Mouse (Mus musculus) neural tube, embryonic 12.5 days (tissue): ENCODE data around the gene Vapb. TPM values are rescaled to one million over a fixed set of nuclear protein-coding genes. Genes with fewer than 3 reads are reported as not detected.
"Not testable (repeated sequence)": the region's sequence is repeated elsewhere in the genome, so short reads cannot be mapped to it uniquely, and the experiment has no call there.

Source experiments
- ATAC-seq: fragments of 200-750 bp; cut with Nextera tagmentation; 2 replicates; pipeline ENCODE4 v1.8.0; 2017; ENCODE audit warnings: low read depth, mild to moderate bottlenecking, moderate TSS enrichment, moderate library complexity; ENCODE audit not compliant: low FRiP score
- H3K27ac ChIP-seq: fragments of 300-500 bp; sonication (generic); 2 replicates; pipeline ENCODE4 v1.5.1; 2016
- H3K27me3 ChIP-seq: fragments of 300-500 bp; sonication (generic); replicated peaks from 2 replicates; pipeline ENCODE4 v1.6.1; 2016; ENCODE audit warnings: mild to moderate bottlenecking
- H3K36me3 ChIP-seq: fragments of 300-500 bp; sonication (generic); 2 replicates; pipeline ENCODE4 v1.6.1; 2016; ENCODE audit warnings: mild to moderate bottlenecking
- H3K4me1 ChIP-seq: fragments of 300-500 bp; sonication (generic); 2 replicates; pipeline ENCODE4 v1.6.1; 2016
- H3K4me2 ChIP-seq: fragments of 300-500 bp; sonication (generic); replicated peaks from 2 replicates; pipeline ENCODE4 v1.6.1; 2016; ENCODE audit warnings: mild to moderate bottlenecking
- H3K4me3 ChIP-seq: fragments of 300-500 bp; sonication (generic); 2 replicates; pipeline ENCODE4 v1.5.1; 2016
- H3K9ac ChIP-seq: fragments of 300-500 bp; sonication (generic); 2 replicates; pipeline ENCODE4 v1.6.1; 2016; ENCODE audit warnings: mild to moderate bottlenecking
- H3K9me3 ChIP-seq: fragments of 300-500 bp; sonication (generic); 2 replicates; pipeline ENCODE4 v1.6.1; 2016; ENCODE audit warnings: mild to moderate bottlenecking
- WGBS: fragments of 180-500 bp; shearing (Covaris S2); methylation state at CpG from one replicate; pipeline ENCODE4 v1.1.7; 2016; 5-methylcytosine and 5-hydroxymethylcytosine counted together
- polyA plus RNA-seq: library from polyadenylated mRNA; unstranded; fragments of >200 nt; fragmentation: Nextera tagmentation; extraction: Ambion mirVana; gene quantifications from 2 replicates; pipeline ENCODE4 v1.2.1, GENCODE M21; 2016

Gene Vapb
- 15.7 and 19.1 TPM in 2 replicates for polyA plus RNA-seq

DNA sequence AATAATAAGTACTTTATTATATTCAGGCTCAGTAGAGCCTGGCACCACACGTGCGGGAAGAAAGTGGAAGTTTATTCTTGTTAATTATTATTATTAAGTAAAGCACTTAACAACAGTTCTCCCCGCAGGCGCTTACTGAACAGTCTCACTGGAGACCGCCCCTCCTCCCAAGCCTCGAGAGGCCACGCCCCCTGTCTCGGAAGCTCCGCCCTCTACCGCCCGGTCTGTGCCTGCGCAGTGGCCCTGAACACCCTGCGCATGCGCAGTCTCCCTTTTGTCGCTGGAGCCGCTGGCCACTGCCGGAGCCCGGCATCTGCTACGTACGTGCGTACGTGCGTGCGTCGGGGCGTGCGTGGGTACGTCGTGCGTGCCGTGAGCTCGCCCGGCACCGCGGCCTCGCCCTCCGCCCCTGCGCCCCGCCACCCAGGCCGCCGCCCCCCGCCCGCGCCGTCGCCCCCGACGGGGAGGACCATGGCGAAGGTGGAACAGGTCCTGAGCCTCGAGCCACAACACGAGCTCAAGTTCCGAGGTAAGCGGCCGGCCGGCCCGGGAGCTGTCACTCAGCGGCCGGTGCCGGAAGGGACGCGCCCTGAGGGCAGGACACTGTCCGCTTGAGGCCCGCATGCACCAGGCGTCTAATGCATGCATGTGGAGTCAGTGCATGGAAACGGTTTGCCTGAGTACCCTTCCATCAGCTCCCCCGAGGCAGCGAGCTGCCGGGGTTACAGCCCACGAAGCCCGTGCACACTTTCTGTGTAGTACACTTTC, at the start of gene Vapb:
TSS of gene Vapb (plus strand) at position 290 of the 768 bp plus-strand sequence.
- ATAC-seq, result peak; percentile 96

DNA sequence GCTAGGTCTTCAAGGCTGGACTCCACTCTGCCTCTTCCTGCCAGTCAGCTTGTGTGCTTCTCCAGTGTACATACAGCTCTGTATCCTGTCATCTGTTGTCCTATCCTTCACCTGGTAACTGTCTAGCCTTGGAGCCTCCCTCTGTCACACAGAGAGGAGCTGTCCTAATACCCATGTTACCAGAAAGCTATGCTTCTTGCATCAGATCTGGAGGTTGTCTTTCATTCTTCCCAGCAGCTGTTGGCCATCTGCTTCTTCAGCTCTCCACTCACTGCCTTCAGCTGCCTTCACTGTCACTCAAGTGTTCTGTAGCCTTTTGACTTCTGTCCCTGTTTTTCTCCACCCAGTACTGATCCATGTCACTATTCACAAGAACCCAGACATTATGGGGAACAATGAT, 47.5 kb upstream of the Vapb start:
- Histone ChIP-seq H3K4me1 (0 out of 2 replicates have a peak, but pooled peaks cover 10% of the 10 kb centered on the region), H3K4me3 (no peak overlapping the region), H3K36me3 (peaks cover 21% of the 10 kb centered on the region), H3K4me2 (no peak overlapping the region), H3K9me3 (no peaks in the 10 kb centered on the region), H3K27ac (no peak overlapping the region), H3K9ac (no peak overlapping the region), H3K27me3 (no peaks in the 10 kb centered on the region)
- ATAC-seq, result no peak

More for the DNA sequence above, at the start of gene Vapb:
- peak within 1 kb of the TSS; percentile 81 for H3K4me2 ChIP-seq
- H3K9me3 ChIP-seq, result no peaks in the 10 kb centered on the region
- no peak within 1 kb of the TSS for H3K27ac ChIP-seq
- H3K27me3 ChIP-seq, result no peaks in the 10 kb centered on the region
- peak within 1 kb of the TSS; percentile 92 for H3K4me3 ChIP-seq
- H3K36me3 ChIP-seq, result 0 out of 2 replicates have a peak, but pooled peaks cover 3% of the 10 kb centered on the region
- 1% methylated on average over 70 of the region's 70 CpGs for WGBS
- peaks cover 25% of the 10 kb centered on the region for H3K4me1 ChIP-seq
- H3K9ac ChIP-seq, result peak within 1 kb of the TSS; percentile 81

DNA sequence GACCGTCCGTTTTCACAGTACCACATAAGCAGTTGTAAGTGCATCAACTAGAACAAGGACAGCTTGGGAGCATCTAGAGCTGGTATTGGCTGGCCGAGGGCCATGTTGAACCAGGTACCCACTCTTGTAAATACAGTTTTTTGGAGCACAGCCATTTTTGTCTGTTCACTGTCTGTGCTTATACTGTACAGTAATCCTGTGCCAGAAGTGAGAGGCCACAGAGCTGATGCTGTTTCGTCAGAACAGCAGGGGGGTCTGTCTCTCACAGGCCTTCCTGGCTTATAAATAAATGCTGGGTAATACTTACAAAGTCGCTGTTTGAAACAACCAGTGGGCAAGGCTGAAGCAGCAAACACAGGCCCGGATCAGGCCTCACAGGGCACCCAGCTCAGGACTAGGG, 45.6 kb upstream of the Vapb start:
- no peaks in the 10 kb centered on the region for H3K9me3 ChIP-seq
- H3K9ac ChIP-seq, result no peak overlapping the region
- H3K36me3 ChIP-seq, result peaks cover 33% of the 10 kb centered on the region
- H3K27me3 ChIP-seq, result no peaks in the 10 kb centered on the region
- no peak overlapping the region for H3K4me3 ChIP-seq
- 0 out of 2 replicates have a peak, but pooled peaks cover under 1% of the 10 kb centered on the region for H3K4me1 ChIP-seq
- no peak overlapping the region for H3K27ac ChIP-seq
- H3K4me2 ChIP-seq, result no peak overlapping the region
- no peak for ATAC-seq
- 91% methylated on average over 6 of the region's 6 CpGs for WGBS

DNA sequence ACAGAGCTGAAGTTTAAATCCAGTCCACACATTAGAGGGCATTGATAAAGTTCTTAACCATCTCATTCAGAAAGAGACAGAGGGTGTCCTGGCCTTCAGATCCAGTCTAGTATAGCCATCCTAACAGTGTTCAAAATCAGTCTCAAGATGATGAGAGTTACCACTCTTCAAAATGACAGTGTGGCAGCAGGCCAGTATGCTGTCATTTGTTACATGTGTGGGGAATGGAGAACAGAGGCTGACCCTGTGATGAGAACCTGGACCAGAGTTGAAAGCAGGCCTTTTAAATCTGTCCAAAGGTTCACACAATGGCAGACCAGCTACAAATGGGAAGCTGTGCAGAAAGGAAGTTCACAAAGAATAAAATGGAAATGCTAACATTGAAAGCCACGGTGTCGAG, 44.6 kb upstream of the Vapb start:
- 88% methylated on average over 2 of the region's 2 CpGs for WGBS
- ATAC-seq, result no peak
- no peak overlapping the region for H3K27ac ChIP-seq
- H3K9ac ChIP-seq, result no peak overlapping the region
- H3K36me3 ChIP-seq, result peaks cover 42% of the 10 kb centered on the region
- no peak overlapping the region for H3K4me2 ChIP-seq
- H3K4me3 ChIP-seq, result no peak overlapping the region
- no peaks in the 10 kb centered on the region for H3K9me3 ChIP-seq
- no peaks in the 10 kb centered on the region for H3K27me3 ChIP-seq
- H3K4me1 ChIP-seq, result no peaks in the 10 kb centered on the region

DNA sequence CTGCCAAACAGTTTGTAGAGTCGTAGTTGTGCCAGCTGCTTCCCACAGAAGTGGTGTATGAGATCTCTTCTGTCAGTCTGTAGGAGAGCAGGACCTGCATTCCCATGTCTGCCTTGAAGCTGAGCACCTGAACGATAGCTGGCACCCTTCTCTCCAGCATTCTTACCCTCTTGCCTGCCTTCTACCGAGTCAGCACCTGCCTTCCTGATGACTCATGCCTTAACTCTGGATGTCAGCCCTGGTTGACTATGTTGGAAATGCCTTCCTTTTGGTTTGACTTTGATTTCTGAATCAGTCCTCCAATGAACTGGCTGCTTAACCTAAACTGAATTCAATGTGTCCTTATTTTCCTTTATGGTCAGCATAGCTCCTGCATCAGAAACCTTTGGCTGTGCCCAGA, 38.5 kb upstream of the Vapb start:
- Histone ChIP-seq H3K4me3 (no peak overlapping the region), H3K9me3 (no peaks in the 10 kb centered on the region), H3K9ac (no peak overlapping the region), H3K36me3 (peaks cover 58% of the 10 kb centered on the region), H3K4me2 (no peak overlapping the region), H3K4me1 (peaks cover 6% of the 10 kb centered on the region; the same call in 1 of the 2 replicates), H3K27ac (no peak overlapping the region), H3K27me3 (no peaks in the 10 kb centered on the region)
- WGBS, result 91% methylated on average over 3 of the region's 3 CpGs
- ATAC-seq, result no peak

DNA sequence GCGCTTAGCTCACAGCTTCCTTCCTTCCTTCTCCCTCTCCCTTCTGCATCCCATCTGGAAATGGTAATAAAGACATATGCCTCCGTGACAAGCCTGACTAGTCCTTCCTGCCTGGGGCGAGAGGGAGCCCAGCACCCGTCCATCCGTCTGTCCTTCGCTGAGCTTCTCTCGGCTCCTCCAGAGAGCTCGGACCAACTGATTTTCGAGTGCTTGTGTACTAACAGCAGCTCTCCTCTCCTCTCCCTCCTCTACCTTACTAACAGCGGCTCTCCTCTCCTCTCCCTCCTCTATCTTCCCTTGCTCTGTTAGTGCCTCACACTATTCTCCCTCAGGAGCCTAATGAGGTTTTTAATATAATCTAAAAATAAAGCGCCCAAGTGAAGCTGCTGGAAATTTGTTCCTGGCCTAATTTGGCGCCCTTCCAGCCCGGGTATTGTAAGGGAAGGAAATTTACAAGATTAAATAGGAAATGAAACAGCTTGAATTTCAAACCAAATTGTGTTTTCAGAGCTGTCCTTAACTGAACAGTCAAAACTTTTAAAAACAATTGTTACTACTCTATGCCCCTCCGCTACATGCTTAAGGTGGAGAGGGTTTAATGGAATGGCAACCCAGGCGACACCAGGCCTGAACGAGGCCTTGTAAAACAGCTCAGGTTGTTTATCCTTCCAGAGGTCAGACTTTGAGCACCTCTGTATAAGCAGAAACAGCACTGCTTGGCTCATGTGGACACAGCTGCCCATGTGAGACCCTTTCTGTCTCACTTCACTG, 35.0 kb upstream of the Vapb start:
- Histone ChIP-seq H3K27ac (no peak overlapping the region), H3K27me3 (no peaks in the 10 kb centered on the region), H3K4me2 (no peak overlapping the region), H3K9me3 (no peaks in the 10 kb centered on the region), H3K4me1 (peaks cover 6% of the 10 kb centered on the region; the same call in 1 of the 2 replicates), H3K4me3 (no peak overlapping the region), H3K9ac (no peak overlapping the region), H3K36me3 (peaks cover 44% of the 10 kb centered on the region)
- 76% methylated on average over 16 of the region's 16 CpGs for WGBS
- ATAC-seq, result peak; percentile 65; the same call in 1 of the 2 replicates

DNA sequence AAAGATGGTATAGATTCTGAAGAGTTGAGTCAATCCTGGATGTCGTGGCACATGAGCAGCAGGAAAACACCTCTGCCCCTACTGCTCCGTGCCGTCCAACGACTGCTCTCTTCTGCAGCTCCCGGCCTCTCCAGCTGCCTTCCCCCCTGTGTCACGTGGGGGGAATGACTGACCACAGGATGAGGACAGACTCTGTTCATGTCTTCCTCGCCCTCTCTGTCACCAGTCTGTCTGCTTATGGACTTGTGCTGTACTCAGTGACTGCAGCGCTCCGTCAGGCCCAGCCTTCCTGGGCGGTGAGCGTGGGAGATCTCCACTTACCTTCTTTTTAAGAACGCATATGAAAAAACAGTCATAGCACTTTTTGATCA, 34.5 kb upstream of the Vapb start:
- no peak overlapping the region for H3K9ac ChIP-seq
- ATAC-seq, result no peak
- peaks cover 38% of the 10 kb centered on the region for H3K36me3 ChIP-seq
- no peak overlapping the region for H3K27ac ChIP-seq
- no peak overlapping the region for H3K4me3 ChIP-seq
- no peak overlapping the region for H3K4me2 ChIP-seq
- H3K4me1 ChIP-seq, result peaks cover 6% of the 10 kb centered on the region; the same call in 1 of the 2 replicates
- H3K9me3 ChIP-seq, result no peaks in the 10 kb centered on the region
- H3K27me3 ChIP-seq, result no peaks in the 10 kb centered on the region
- WGBS, result 83% methylated on average over 12 of the region's 12 CpGs

DNA sequence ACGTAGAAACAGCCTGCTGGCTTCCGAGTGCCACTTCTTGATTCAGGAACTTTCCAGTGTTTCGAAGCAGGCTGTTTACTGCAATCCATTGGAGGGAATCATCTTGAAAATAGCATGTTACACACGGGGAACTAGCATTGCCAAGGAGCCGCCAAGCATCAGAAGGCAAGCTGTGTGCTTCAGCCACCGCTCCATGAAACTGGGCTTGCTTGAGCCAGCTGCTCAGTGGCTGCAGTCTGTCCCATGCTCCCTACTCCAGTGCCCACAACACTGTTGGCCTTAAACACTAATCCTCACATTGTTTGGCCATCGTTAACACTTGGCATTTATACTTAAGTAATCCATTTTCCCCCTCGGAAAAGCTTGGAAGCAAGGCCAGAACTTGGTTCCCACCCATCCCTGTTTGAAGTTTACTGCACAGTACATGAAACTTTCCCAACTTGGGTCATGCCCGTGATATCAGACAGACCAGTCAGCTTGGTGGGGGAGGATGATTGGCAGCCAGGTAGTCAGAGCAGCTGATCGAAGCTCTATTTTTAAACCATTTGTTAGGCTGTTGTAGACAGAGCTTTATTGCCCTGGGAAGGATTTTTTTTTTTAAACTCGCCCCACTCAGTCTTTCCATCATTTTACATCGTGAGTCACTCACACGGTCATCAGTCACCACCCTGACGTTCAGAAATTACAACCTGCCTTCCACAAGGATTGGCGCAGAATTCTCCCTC, 31.3 kb upstream of the Vapb start:
- Histone ChIP-seq H3K9ac (no peak overlapping the region), H3K4me2 (no peak overlapping the region), H3K36me3 (peaks cover 27% of the 10 kb centered on the region), H3K4me1 (peaks cover 6% of the 10 kb centered on the region; the same call in 1 of the 2 replicates), H3K9me3 (no peaks in the 10 kb centered on the region), H3K4me3 (no peak overlapping the region), H3K27me3 (no peaks in the 10 kb centered on the region), H3K27ac (no peak overlapping the region)
- no peak for ATAC-seq
- WGBS, result 88% methylated on average over 15 of the region's 15 CpGs

DNA sequence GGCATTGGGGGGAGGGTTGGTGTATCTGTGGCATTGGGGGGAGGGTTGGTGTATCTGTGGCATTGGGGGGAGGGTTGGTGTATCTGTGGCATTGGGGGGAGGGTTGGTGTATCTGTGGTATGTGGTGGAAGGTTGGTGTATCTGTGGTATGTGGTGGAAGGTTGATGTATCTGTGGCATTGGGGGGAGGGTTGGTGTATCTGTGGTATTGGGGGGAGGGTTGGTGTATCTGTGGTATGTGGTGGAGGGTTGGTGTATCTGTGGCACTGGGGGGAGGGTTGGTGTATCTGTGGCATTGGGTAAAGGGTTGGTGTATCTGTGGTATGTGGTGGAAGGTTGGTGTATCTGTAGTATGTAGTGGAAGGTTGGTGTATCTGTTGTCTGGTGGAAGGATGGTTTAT, 29.7 kb upstream of the Vapb start:
- peaks cover 20% of the 10 kb centered on the region for H3K36me3 ChIP-seq
- not testable (repeated sequence) for H3K4me1 ChIP-seq, ATAC-seq, H3K4me3 ChIP-seq, H3K27me3 ChIP-seq, H3K4me2 ChIP-seq, H3K9ac ChIP-seq, H3K27ac ChIP-seq, H3K9me3 ChIP-seq

DNA sequence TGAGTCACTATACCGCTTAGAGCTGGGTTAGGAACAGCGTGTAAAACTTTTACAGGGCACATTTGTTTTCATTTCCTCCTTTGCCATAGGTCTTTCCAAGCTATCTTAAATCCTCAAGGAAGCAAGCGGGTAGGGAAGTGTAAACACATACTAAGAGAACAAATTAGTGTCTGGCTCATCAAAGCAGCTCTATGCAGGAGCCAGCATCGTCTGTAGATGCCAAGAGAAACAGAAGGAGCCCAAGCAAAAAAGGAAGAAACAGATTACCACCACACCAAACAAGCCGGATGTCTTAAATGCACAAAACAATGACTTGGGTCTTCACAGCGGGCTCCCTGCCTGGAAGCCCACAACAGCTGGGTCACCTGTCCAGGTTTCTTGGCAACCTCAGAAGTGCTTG, 27.1 kb upstream of the Vapb start:
- H3K4me3 ChIP-seq, result no peak overlapping the region
- H3K9ac ChIP-seq, result no peak overlapping the region
- ATAC-seq, result no peak
- no peak overlapping the region for H3K27ac ChIP-seq
- 88% methylated on average over 6 of the region's 6 CpGs for WGBS
- peaks cover 22% of the 10 kb centered on the region for H3K4me1 ChIP-seq
- H3K4me2 ChIP-seq, result no peak overlapping the region
- H3K9me3 ChIP-seq, result no peaks in the 10 kb centered on the region
- H3K36me3 ChIP-seq, result peaks cover 9% of the 10 kb centered on the region; the same call in 1 of the 2 replicates
- H3K27me3 ChIP-seq, result no peaks in the 10 kb centered on the region

DNA sequence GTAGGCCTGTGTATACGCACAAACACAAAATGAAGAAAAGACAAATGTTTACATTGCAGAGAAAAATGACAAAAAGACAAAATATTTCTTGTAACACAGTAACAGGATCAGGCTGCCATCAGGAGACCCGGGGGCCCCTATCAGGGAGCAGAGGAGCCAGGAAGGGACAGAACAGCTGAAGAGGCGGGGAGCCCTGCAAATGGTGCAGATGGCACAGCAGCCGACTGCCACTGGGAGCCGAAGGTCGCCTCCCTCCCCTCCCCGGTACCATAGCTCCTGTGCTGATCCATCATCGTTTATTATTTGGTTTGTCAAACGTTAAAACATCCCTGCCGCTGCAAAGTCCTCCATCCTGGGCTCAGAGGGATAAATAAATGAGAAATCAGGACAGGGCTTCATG, 24.7 kb upstream of the Vapb start:
- 41% methylated on average over 10 of the region's 10 CpGs for WGBS
- H3K4me3 ChIP-seq, result no peak overlapping the region
- ATAC-seq, result no peak

DNA sequence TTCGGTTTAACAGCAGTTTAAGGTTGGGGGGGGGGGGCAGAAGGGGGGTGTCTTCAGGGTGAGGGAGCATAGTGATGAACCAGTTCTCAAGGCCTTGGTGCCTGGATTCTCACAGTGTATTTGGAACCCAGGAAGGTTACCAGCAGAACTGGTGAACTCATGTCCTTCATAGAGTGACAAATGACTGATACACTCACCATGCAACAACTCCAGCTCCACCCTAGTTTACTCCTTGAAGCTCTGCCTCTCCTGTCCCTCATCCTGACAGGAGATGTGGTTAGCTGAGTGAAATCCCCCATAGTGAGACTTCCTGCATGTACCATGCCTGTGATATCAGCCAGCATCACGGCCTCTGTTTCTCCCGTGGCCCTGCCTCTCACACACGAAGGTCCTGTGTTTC, 24.1 kb upstream of the Vapb start:
- Histone ChIP-seq H3K9me3 (no peaks in the 10 kb centered on the region), H3K36me3 (peaks cover 6% of the 10 kb centered on the region; the same call in 1 of the 2 replicates), H3K27me3 (no peaks in the 10 kb centered on the region), H3K27ac (no peak overlapping the region), H3K4me2 (no peak overlapping the region), H3K4me3 (no peak overlapping the region), H3K9ac (no peak overlapping the region), H3K4me1 (peaks cover 24% of the 10 kb centered on the region)
- WGBS, result 81% methylated on average over 4 of the region's 4 CpGs
- no peak for ATAC-seq

More for the DNA sequence above, 24.7 kb upstream of the Vapb start:
- no peak overlapping the region for H3K9ac ChIP-seq
- H3K4me1 ChIP-seq, result peaks cover 24% of the 10 kb centered on the region
- H3K4me2 ChIP-seq, result no peak overlapping the region
- H3K27me3 ChIP-seq, result no peaks in the 10 kb centered on the region
- no peak overlapping the region for H3K27ac ChIP-seq
- no peaks in the 10 kb centered on the region for H3K9me3 ChIP-seq
- peaks cover 9% of the 10 kb centered on the region; the same call in 1 of the 2 replicates for H3K36me3 ChIP-seq
